Mouse (Mus musculus): ENCODE results near the gene Cited4. TPM values are rescaled to one million over a fixed set of nuclear protein-coding genes. Genes with fewer than 3 reads are reported as not detected.

Gene Cited4
- total and polyA plus RNA-seq, 3 experiments: 23.3 to 58.1 TPM; not detected in 1

GRCm38 (mm10) chr4:120713021-120713420 is 46.6 kb downstream of the Cited4 start:
- peaks cover 0 to 2% of the 10 kb centered on the region in 2 experiments for H3K27me3 ChIP-seq (ENCODE audit: control insufficient read depth in 1 of 2, insufficient read depth in 2 of 2, low read length in 2 of 2)
- no peak for TF ChIP-seq GABPA (IDR thresholded peaks at IDR 0.05; ENCODE audit: low read depth, low read length)
- no peak for TF ChIP-seq GATA1 (IDR thresholded peaks at IDR 0.05; ENCODE audit: low read depth, low read length)
- TF ChIP-seq ZNF384 (IDR thresholded peaks at IDR 0.05; ENCODE audit: low read depth, low read length): no peak
- TF ChIP-seq USF2 (IDR thresholded peaks at IDR 0.05; ENCODE audit: borderline replicate concordance in 1 of 2, insufficient read depth in 1 of 2, low read depth in 1 of 2, low read length in 2 of 2): no peak
- no peak for TF ChIP-seq ZKSCAN1 (IDR thresholded peaks at IDR 0.05; ENCODE audit: low read depth, low read length)
- TF ChIP-seq EP300 (IDR thresholded peaks at IDR 0.05; ENCODE audit: low read depth in 1 of 2, low read length in 2 of 2): no peak
- TF ChIP-seq CTCF (IDR thresholded peaks at IDR 0.05 in 2 of 3, conservative IDR thresholded peaks at IDR 0.05 in 1 of 3; ENCODE audit: control insufficient read depth in 1 of 3, insufficient read depth in 1 of 3, low read depth in 2 of 3, low read length in 3 of 3, poor library complexity in 1 of 3, severe bottlenecking in 1 of 3): no peak
- TF ChIP-seq MXI1 (IDR thresholded peaks at IDR 0.05; ENCODE audit: low read depth, low read length): no peak
- no peak for TF ChIP-seq RCOR1 (IDR thresholded peaks at IDR 0.05; ENCODE audit: low read depth, low read length)
- no peak for TF ChIP-seq ELF1 (IDR thresholded peaks at IDR 0.05; ENCODE audit: low read depth, low read length)
- no peak for TF ChIP-seq TBP (IDR thresholded peaks at IDR 0.05; ENCODE audit: low read depth, low read length)
- no peak for TF ChIP-seq NRF1 (IDR thresholded peaks at IDR 0.05; ENCODE audit: insufficient read depth, low read depth, low read length, poor library complexity, severe bottlenecking)

GRCm38 (mm10) chr4:120713856-120714497 is 47.6 kb downstream of the Cited4 start:
- TF ChIP-seq ZC3H11A (IDR thresholded peaks at IDR 0.05; ENCODE audit: low read depth, low read length) (no peak), CHD1 (IDR thresholded peaks at IDR 0.05; ENCODE audit: low read depth, low read length) (no peak), E2F4 (IDR thresholded peaks at IDR 0.05; ENCODE audit: borderline replicate concordance, low read depth, low read length) (no peak), TAL1 (IDR thresholded peaks at IDR 0.05; ENCODE audit: low read length) (no peak), TBP (IDR thresholded peaks at IDR 0.05; ENCODE audit: low read depth, low read length) (no peak), GATA1 (IDR thresholded peaks at IDR 0.05; ENCODE audit: low read depth, low read length) (no peak), TCF12 (IDR thresholded peaks at IDR 0.05; ENCODE audit: low read depth, low read length) (no peak), EP300 (IDR thresholded peaks at IDR 0.05; ENCODE audit: low read depth in 1 of 2, low read length in 2 of 2) (no peak), SMC3 (IDR thresholded peaks at IDR 0.05; ENCODE audit: low read depth, low read length) (no peak), ZNF384 (IDR thresholded peaks at IDR 0.05; ENCODE audit: low read depth, low read length) (no peak), KAT2A (conservative IDR thresholded peaks at IDR 0.05; ENCODE audit: low read depth, low read length) (no peak), ELF1 (IDR thresholded peaks at IDR 0.05; ENCODE audit: low read depth, low read length) (no peak), MEF2A (IDR thresholded peaks at IDR 0.05; ENCODE audit: extremely low read depth, insufficient replicate concordance, low read depth, low read length, poor library complexity, severe bottlenecking) (no peak), ETS1 (IDR thresholded peaks at IDR 0.05; ENCODE audit: low read depth, low read length) (no peak), SIN3A (IDR thresholded peaks at IDR 0.05; ENCODE audit: low read length) (no peak), MYB (IDR thresholded peaks at IDR 0.05; ENCODE audit: low read depth, low read length) (no peak)
- Histone ChIP-seq H3K9ac (ENCODE audit: control insufficient read depth, low read depth, low read length, poor library complexity, severe bottlenecking) (no peak overlapping the region), H3K79me2 (ENCODE audit: control insufficient read depth, insufficient read depth, low read length, poor library complexity) (no peaks in the 10 kb centered on the region), H3K4me1 (ENCODE audit: control insufficient read depth in 1 of 2, insufficient read depth in 2 of 2, low read length in 2 of 2) (peaks cover 0 to 3% of the 10 kb centered on the region in 2 experiments; a peak in 1 of 4 replicates), H3K4me3 (ENCODE audit: control insufficient read depth in 1 of 2, insufficient read depth in 1 of 2, low read depth in 2 of 2, low read length in 2 of 2) (no peak overlapping the region), H3K27ac (ENCODE audit: control insufficient read depth, low read depth, low read length) (no peak overlapping the region), H3K36me3 (ENCODE audit: control insufficient read depth in 1 of 2, insufficient read depth in 2 of 2, low read length in 2 of 2) (no peaks in the 10 kb centered on the region), H3K9me3 (replicated peaks; ENCODE audit: insufficient read depth, low read length) (no peaks in the 10 kb centered on the region), H3K27me3 (ENCODE audit: control insufficient read depth in 1 of 2, insufficient read depth in 2 of 2, low read length in 2 of 2) (peaks cover 0 to 2% of the 10 kb centered on the region in 2 experiments)
- DNase-seq (ENCODE audit: low read depth, low spot score): no peak

More at GRCm38 (mm10) chr4:120713021-120713420, 46.6 kb downstream of the Cited4 start:
- DNase-seq (ENCODE audit: low read depth, low spot score): no peak
- Histone ChIP-seq H3K27ac (ENCODE audit: control insufficient read depth, low read depth, low read length) (no peak overlapping the region), H3K79me2 (ENCODE audit: control insufficient read depth, insufficient read depth, low read length, poor library complexity) (no peaks in the 10 kb centered on the region), H3K4me3 (ENCODE audit: control insufficient read depth in 1 of 2, insufficient read depth in 1 of 2, low read depth in 2 of 2, low read length in 2 of 2) (no peak overlapping the region), H3K9ac (ENCODE audit: control insufficient read depth, low read depth, low read length, poor library complexity, severe bottlenecking) (no peak overlapping the region), H3K9me3 (replicated peaks; ENCODE audit: insufficient read depth, low read length) (no peaks in the 10 kb centered on the region), H3K4me1 (ENCODE audit: control insufficient read depth in 1 of 2, insufficient read depth in 2 of 2, low read length in 2 of 2) (peaks cover 0 to 3% of the 10 kb centered on the region in 2 experiments; a peak in 1 of 4 replicates), H3K36me3 (ENCODE audit: control insufficient read depth in 1 of 2, insufficient read depth in 2 of 2, low read length in 2 of 2) (no peaks in the 10 kb centered on the region)

Measured in MEL (cell line).